Mouse (Mus musculus) midbrain, embryonic 14.5 days (tissue): ENCODE data around the gene Slc25a30. TPM values are rescaled to one million over a fixed set of nuclear protein-coding genes. Genes with fewer than 3 reads are reported as not detected.
A peak's percentile ranks its signal among the peaks of the same experiment; 100 is the strongest.

ENCODE experiments used
- ATAC-seq: fragments of 200-750 bp; cut with Nextera tagmentation; 2 replicates; pipeline ENCODE4 v1.8.0; 2017; ENCODE audit warnings: moderate number of reproducible peaks, moderate library complexity; ENCODE audit not compliant: low FRiP score, low TSS enrichment
- DNase-seq: peaks from one replicate; pipeline ENCODE4 v3.0.0-alpha.2; 2015
- H3K27ac ChIP-seq: fragments of 300-500 bp; sonication (generic); replicated peaks from 2 replicates; pipeline ENCODE4 v1.5.1; 2014; ENCODE audit warnings: mild to moderate bottlenecking, low read depth, low read length, moderate library complexity
- H3K27me3 ChIP-seq: fragments of 300-500 bp; sonication (generic); 2 replicates; pipeline ENCODE4 v1.6.1; 2014; ENCODE audit warnings: low read length, control low read depth, mixed read lengths; ENCODE audit not compliant: control insufficient read depth, insufficient read depth
- H3K36me3 ChIP-seq: fragments of 300-500 bp; sonication (generic); 2 replicates; pipeline ENCODE4 v1.6.1; 2014; ENCODE audit warnings: low read length, control low read depth; ENCODE audit not compliant: control insufficient read depth, insufficient read depth
- H3K4me1 ChIP-seq: fragments of 300-500 bp; sonication (generic); 2 replicates; pipeline ENCODE4 v1.6.1; 2014; ENCODE audit warnings: mild to moderate bottlenecking, antibody characterized with exemption, low read length, control low read depth; ENCODE audit not compliant: control insufficient read depth, insufficient read depth
- H3K4me2 ChIP-seq: fragments of 300-500 bp; sonication (generic); 2 replicates; pipeline ENCODE4 v1.6.1; 2014; ENCODE audit warnings: mild to moderate bottlenecking, low read length, moderate library complexity
- H3K4me3 ChIP-seq: fragments of 300-500 bp; sonication (generic); replicated peaks from 2 replicates; pipeline ENCODE4 v1.5.1; 2014; ENCODE audit warnings: low read depth, low read length
- H3K9ac ChIP-seq: fragments of 300-500 bp; sonication (generic); replicated peaks from 2 replicates; pipeline ENCODE4 v1.6.1; 2014; ENCODE audit warnings: mild to moderate bottlenecking, low read length, moderate library complexity
- H3K9me3 ChIP-seq: fragments of 300-500 bp; sonication (generic); 2 replicates; pipeline ENCODE4 v1.6.1; 2016; ENCODE audit warnings: low read length, control low read depth, mixed read lengths; ENCODE audit not compliant: control insufficient read depth
- WGBS: fragments of 180-500 bp; shearing (Covaris S2); extraction: QIAGEN DNeasy Blood & Tissue Kit; methylation state at CpG from one replicate; pipeline ENCODE4 v1.1.7; 2014; 5-methylcytosine and 5-hydroxymethylcytosine counted together
- polyA plus RNA-seq: library from polyadenylated mRNA; unstranded; fragments of >200 nt; fragmentation: Nextera tagmentation; extraction: Ambion mirVana; gene quantifications from 2 replicates; pipeline ENCODE4 v1.2.1, GENCODE M21; 2014

Gene Slc25a30
- polyA plus RNA-seq, 1 experiment from 2014 or later = 15.6 TPM

GRCm38 (mm10) chr14:75761028-75761805, 25.6 kb downstream of the Slc25a30 start:
- 65% methylated on average over 10 of the region's 10 CpGs for WGBS
- peak; percentile 82 for DNase-seq
- Histone ChIP-seq H3K4me1 (no peaks in the 10 kb centered on the region), H3K36me3 (peaks cover 31% of the 10 kb centered on the region), H3K4me2 (no peak overlapping the region), H3K9me3 (no peaks in the 10 kb centered on the region), H3K27ac (no peak overlapping the region), H3K27me3 (no peaks in the 10 kb centered on the region), H3K9ac (no peak overlapping the region), H3K4me3 (no peak overlapping the region)
- ATAC-seq = no peak

GRCm38 (mm10) chr14:75758401-75758800, 28.4 kb downstream of the Slc25a30 start:
- Histone ChIP-seq H3K9me3 (no peaks in the 10 kb centered on the region), H3K27me3 (no peaks in the 10 kb centered on the region), H3K4me2 (no peak overlapping the region), H3K36me3 (peaks cover 17% of the 10 kb centered on the region), H3K4me3 (no peak overlapping the region), H3K9ac (no peak overlapping the region), H3K27ac (no peak overlapping the region), H3K4me1 (peaks cover 4% of the 10 kb centered on the region)
- no peak for DNase-seq
- ATAC-seq = no peak
- 80% methylated on average over 7 of the region's 7 CpGs for WGBS

GRCm38 (mm10) chr14:75757821-75758220, 29.0 kb downstream of the Slc25a30 start:
- no peaks in the 10 kb centered on the region for H3K9me3 ChIP-seq
- no peaks in the 10 kb centered on the region for H3K27me3 ChIP-seq
- 90% methylated on average over 2 of the region's 2 CpGs for WGBS
- H3K27ac ChIP-seq = no peak overlapping the region
- DNase-seq (no peak), ATAC-seq (no peak)
- peaks cover 9% of the 10 kb centered on the region for H3K4me1 ChIP-seq
- no peak overlapping the region for H3K4me2 ChIP-seq
- peaks cover 11% of the 10 kb centered on the region for H3K36me3 ChIP-seq
- H3K4me3 ChIP-seq = no peak overlapping the region
- no peak overlapping the region for H3K9ac ChIP-seq

- H3K4me2 ChIP-seq = no peak overlapping the region
- H3K9me3 ChIP-seq = no peaks in the 10 kb centered on the region
- WGBS = 93% methylated on average over 6 of the region's 6 CpGs
- H3K9ac ChIP-seq = no peak overlapping the region
- no peak overlapping the region for H3K27ac ChIP-seq
- H3K27me3 ChIP-seq = no peaks in the 10 kb centered on the region
- no peak for DNase-seq
- ATAC-seq = no peak
- no peak overlapping the region for H3K4me3 ChIP-seq
- H3K36me3 ChIP-seq = peaks cover 3% of the 10 kb centered on the region
- H3K4me1 ChIP-seq = peaks cover 17% of the 10 kb centered on the region
Observed at GRCm38 (mm10) chr14:75756971-75757370, 29.9 kb downstream of the Slc25a30 start.

GRCm38 (mm10) chr14:75753991-75754817, 32.6 kb downstream of the Slc25a30 start, which contains the start of gene Cog3:
Cog3 (minus strand) TSS chr14:75754517.
- WGBS = under 1% methylated on average over 77 of the region's 78 CpGs
- peak within 1 kb of the TSS; percentile 97 for H3K4me3 ChIP-seq
- peak; percentile 98 for ATAC-seq
- no peaks in the 10 kb centered on the region; the same call in 1 of the 2 replicates for H3K36me3 ChIP-seq
- H3K9me3 ChIP-seq = no peaks in the 10 kb centered on the region
- H3K27ac ChIP-seq = peak within 1 kb of the TSS; percentile 85
- peak; percentile 97 for DNase-seq
- H3K4me2 ChIP-seq = peak within 1 kb of the TSS; percentile 86
- H3K9ac ChIP-seq = peak within 1 kb of the TSS; percentile 92
- peaks cover 26% of the 10 kb centered on the region for H3K4me1 ChIP-seq
- H3K27me3 ChIP-seq = no peaks in the 10 kb centered on the region

- Histone ChIP-seq H3K27me3 (no peaks in the 10 kb centered on the region), H3K4me2 (peak overlapping the region; percentile 86), H3K9me3 (no peaks in the 10 kb centered on the region), H3K27ac (no peak overlapping the region), H3K4me1 (peaks cover 26% of the 10 kb centered on the region), H3K9ac (peak overlapping the region; percentile 92; the same call in 1 of the 2 replicates), H3K4me3 (peak overlapping the region; percentile 97), H3K36me3 (no peaks in the 10 kb centered on the region)
- 81% methylated on average over 8 of the region's 8 CpGs for WGBS
- DNase-seq (no peak), ATAC-seq (no peak)
Observed at GRCm38 (mm10) chr14:75753206-75753605, 33.6 kb downstream of the Slc25a30 start.

GRCm38 (mm10) chr14:75751040-75751439, 35.8 kb downstream of the Slc25a30 start:
- Histone ChIP-seq H3K4me1 (peaks cover 26% of the 10 kb centered on the region), H3K9ac (no peak overlapping the region), H3K27me3 (no peaks in the 10 kb centered on the region), H3K27ac (no peak overlapping the region), H3K4me3 (no peak overlapping the region), H3K9me3 (no peaks in the 10 kb centered on the region), H3K36me3 (peaks cover 9% of the 10 kb centered on the region; the same call in 1 of the 2 replicates), H3K4me2 (no peak overlapping the region)
- 88% methylated on average over 4 of the region's 4 CpGs for WGBS
- ATAC-seq = no peak
- DNase-seq = no peak

- no peak for DNase-seq
- no peak overlapping the region for H3K9ac ChIP-seq
- 88% methylated on average over 4 of the region's 4 CpGs for WGBS
- H3K4me3 ChIP-seq = no peak overlapping the region
- peaks cover 22% of the 10 kb centered on the region for H3K36me3 ChIP-seq
- peaks cover 26% of the 10 kb centered on the region for H3K4me1 ChIP-seq
- no peak overlapping the region for H3K4me2 ChIP-seq
- no peaks in the 10 kb centered on the region for H3K9me3 ChIP-seq
- H3K27me3 ChIP-seq = no peaks in the 10 kb centered on the region
- no peak overlapping the region for H3K27ac ChIP-seq
- ATAC-seq = no peak
Observed at GRCm38 (mm10) chr14:75749123-75749522, 37.7 kb downstream of the Slc25a30 start.
